Mouse (Mus musculus) limb, embryonic 10.5 days (tissue): Measurements from ENCODE around the gene Flnb. TPM values are rescaled to one million over a fixed set of nuclear protein-coding genes. Genes with fewer than 3 reads are reported as not detected.

Source experiments
- DNase-seq: peaks from one replicate; pipeline ENCODE4 v3.0.0-alpha.2; 2017; ENCODE audit warnings: low spot score
- H3K27ac ChIP-seq: fragments of 300-500 bp; sonication (generic); 2 replicates; pipeline ENCODE4 v1.5.1; 2016; ENCODE audit warnings: mild to moderate bottlenecking
- H3K27me3 ChIP-seq: fragments of 300-500 bp; sonication (generic); 2 replicates; pipeline ENCODE4 v1.6.1; 2016; ENCODE audit warnings: low read depth, mild to moderate bottlenecking; ENCODE audit not compliant: poor library complexity, severe bottlenecking
- H3K36me3 ChIP-seq: fragments of 300-500 bp; sonication (generic); 2 replicates; pipeline ENCODE4 v1.6.1; 2016; ENCODE audit warnings: mild to moderate bottlenecking, moderate library complexity
- H3K4me1 ChIP-seq: fragments of 300-500 bp; sonication (generic); 2 replicates; pipeline ENCODE4 v1.6.1; 2016
- H3K4me3 ChIP-seq: fragments of 300-500 bp; sonication (generic); 2 replicates; pipeline ENCODE4 v1.5.1; 2016; ENCODE audit warnings: mild to moderate bottlenecking, moderate library complexity
- H3K9me3 ChIP-seq: fragments of 300-500 bp; sonication (generic); replicated peaks from 2 replicates; pipeline ENCODE4 v1.6.1; 2016; ENCODE audit warnings: mild to moderate bottlenecking
- WGBS: fragments of 180-500 bp; shearing (Covaris S2); methylation state at CpG from one replicate; pipeline ENCODE4 v1.1.7; 2016; 5-methylcytosine and 5-hydroxymethylcytosine counted together
- polyA plus RNA-seq: library from polyadenylated mRNA; unstranded; fragments of >200 nt; fragmentation: Nextera tagmentation; extraction: Ambion mirVana; gene quantifications from 2 replicates; pipeline ENCODE4 v1.2.1, GENCODE M21; 2016

Gene Flnb
- polyA plus RNA-seq, 1 experiment from 2014 or later = 31.3 TPM

GRCm38 (mm10) chr14:7928362-7928761, 110.6 kb downstream of the Flnb start:
- Histone ChIP-seq H3K27me3 (no peaks in the 10 kb centered on the region), H3K9me3 (no peaks in the 10 kb centered on the region), H3K27ac (no peak overlapping the region), H3K4me3 (no peak overlapping the region), H3K36me3 (peaks cover 100% of the 10 kb centered on the region), H3K4me1 (no peaks in the 10 kb centered on the region)
- no peak for DNase-seq
- 97% methylated on average over 1 of the region's 1 CpGs for WGBS

- DNase-seq = no peak
- 90% methylated on average over 7 of the region's 7 CpGs for WGBS
- Histone ChIP-seq H3K4me1 (no peaks in the 10 kb centered on the region), H3K36me3 (peaks cover 100% of the 10 kb centered on the region), H3K27ac (no peak overlapping the region), H3K9me3 (no peaks in the 10 kb centered on the region), H3K4me3 (no peak overlapping the region), H3K27me3 (no peaks in the 10 kb centered on the region)
Measured at GRCm38 (mm10) chr14:7929029-7929428, 111.3 kb downstream of the Flnb start.

- no peak overlapping the region for H3K4me3 ChIP-seq
- no peaks in the 10 kb centered on the region for H3K9me3 ChIP-seq
- peaks cover 96% of the 10 kb centered on the region for H3K36me3 ChIP-seq
- 96% methylated on average over 4 of the region's 4 CpGs for WGBS
- H3K4me1 ChIP-seq = peaks cover 9% of the 10 kb centered on the region
- H3K27me3 ChIP-seq = no peaks in the 10 kb centered on the region
- H3K27ac ChIP-seq = no peak overlapping the region
- no peak for DNase-seq
Measured at GRCm38 (mm10) chr14:7932151-7932550, 114.4 kb downstream of the Flnb start.

GRCm38 (mm10) chr14:7934166-7934565, 116.4 kb downstream of the Flnb start:
- WGBS = 92% methylated on average over 7 of the region's 7 CpGs
- no peak overlapping the region for H3K27ac ChIP-seq
- H3K9me3 ChIP-seq = no peaks in the 10 kb centered on the region
- no peak overlapping the region for H3K4me3 ChIP-seq
- DNase-seq = no peak
- peaks cover 18% of the 10 kb centered on the region for H3K4me1 ChIP-seq
- H3K27me3 ChIP-seq = no peaks in the 10 kb centered on the region
- peaks cover 88% of the 10 kb centered on the region for H3K36me3 ChIP-seq

GRCm38 (mm10) chr14:7937052-7937630, 119.4 kb downstream of the Flnb start:
- 19% methylated on average over 17 of the region's 17 CpGs for WGBS
- DNase-seq = peak; percentile 54
- Histone ChIP-seq H3K27ac (peak overlapping the region; percentile 2), H3K9me3 (no peaks in the 10 kb centered on the region), H3K27me3 (no peaks in the 10 kb centered on the region), H3K36me3 (peaks cover 84% of the 10 kb centered on the region), H3K4me3 (no peak overlapping the region), H3K4me1 (peaks cover 22% of the 10 kb centered on the region)

- WGBS = 90% methylated on average over 19 of the region's 19 CpGs
- no peaks in the 10 kb centered on the region for H3K27me3 ChIP-seq
- H3K4me3 ChIP-seq = no peak overlapping the region
- no peak overlapping the region for H3K27ac ChIP-seq
- no peak for DNase-seq
- H3K4me1 ChIP-seq = peaks cover 34% of the 10 kb centered on the region
- H3K9me3 ChIP-seq = no peaks in the 10 kb centered on the region
- peaks cover 84% of the 10 kb centered on the region for H3K36me3 ChIP-seq
Measured at GRCm38 (mm10) chr14:7938809-7939784, 121.3 kb downstream of the Flnb start.

- H3K4me3 ChIP-seq = no peak overlapping the region
- peaks cover 40% of the 10 kb centered on the region for H3K4me1 ChIP-seq
- DNase-seq = no peak
- no peaks in the 10 kb centered on the region for H3K9me3 ChIP-seq
- peak overlapping the region; percentile 64; the same call in 1 of the 2 replicates for H3K27ac ChIP-seq
- H3K27me3 ChIP-seq = no peaks in the 10 kb centered on the region
- WGBS = 87% methylated on average over 5 of the region's 5 CpGs
- H3K36me3 ChIP-seq = peaks cover 83% of the 10 kb centered on the region
Measured at GRCm38 (mm10) chr14:7941413-7941812, 123.7 kb downstream of the Flnb start.

GRCm38 (mm10) chr14:7943101-7943800, 125.5 kb downstream of the Flnb start:
- WGBS = 88% methylated on average over 7 of the region's 7 CpGs
- Histone ChIP-seq H3K9me3 (no peaks in the 10 kb centered on the region), H3K4me3 (no peak overlapping the region), H3K4me1 (peaks cover 24% of the 10 kb centered on the region), H3K27ac (peak overlapping the region; percentile 74), H3K36me3 (peaks cover 84% of the 10 kb centered on the region), H3K27me3 (no peaks in the 10 kb centered on the region)
- no peak for DNase-seq

- Histone ChIP-seq H3K36me3 (peaks cover 86% of the 10 kb centered on the region), H3K27me3 (no peaks in the 10 kb centered on the region), H3K4me3 (no peak overlapping the region), H3K27ac (peak overlapping the region; percentile 74; the same call in 1 of the 2 replicates), H3K4me1 (peaks cover 24% of the 10 kb centered on the region), H3K9me3 (no peaks in the 10 kb centered on the region)
- WGBS = 93% methylated on average over 3 of the region's 3 CpGs
- no peak for DNase-seq
Measured at GRCm38 (mm10) chr14:7943801-7944135, 126.0 kb downstream of the Flnb start.

GRCm38 (mm10) chr14:7944349-7945039, 126.7 kb downstream of the Flnb start:
- DNase-seq = no peak
- H3K36me3 ChIP-seq = peaks cover 87% of the 10 kb centered on the region
- no peaks in the 10 kb centered on the region for H3K27me3 ChIP-seq
- H3K9me3 ChIP-seq = no peaks in the 10 kb centered on the region
- no peak overlapping the region for H3K4me3 ChIP-seq
- H3K27ac ChIP-seq = peak overlapping the region; percentile 74
- 58% methylated on average over 8 of the region's 8 CpGs for WGBS
- peaks cover 24% of the 10 kb centered on the region for H3K4me1 ChIP-seq

GRCm38 (mm10) chr14:7945261-7945660, 127.5 kb downstream of the Flnb start:
- no peak overlapping the region for H3K27ac ChIP-seq
- H3K36me3 ChIP-seq = peaks cover 87% of the 10 kb centered on the region
- 83% methylated on average over 5 of the region's 5 CpGs for WGBS
- no peak overlapping the region for H3K4me3 ChIP-seq
- no peaks in the 10 kb centered on the region for H3K27me3 ChIP-seq
- H3K9me3 ChIP-seq = no peaks in the 10 kb centered on the region
- no peak for DNase-seq
- peaks cover 24% of the 10 kb centered on the region for H3K4me1 ChIP-seq

GRCm38 (mm10) chr14:7951234-7951633, 133.5 kb downstream of the Flnb start:
- H3K36me3 ChIP-seq = peaks cover 48% of the 10 kb centered on the region
- no peaks in the 10 kb centered on the region for H3K27me3 ChIP-seq
- no peak overlapping the region for H3K4me3 ChIP-seq
- no peak overlapping the region for H3K27ac ChIP-seq
- WGBS = 96% methylated on average over 9 of the region's 9 CpGs
- H3K9me3 ChIP-seq = no peaks in the 10 kb centered on the region
- DNase-seq = no peak
- peaks cover 14% of the 10 kb centered on the region for H3K4me1 ChIP-seq
